Mouse (Mus musculus) frontal cortex, postnatal 36 days (tissue): Measurements from ENCODE around the gene Adk.
"Not testable (repeated sequence)": the region's sequence is repeated elsewhere in the genome, so short reads cannot be mapped to it uniquely, and the experiment has no call there.

Source experiments
- DNase-seq, 2 experiments: peaks; one replicate each; pipeline ENCODE4 v3.0.0; 2022; ENCODE audit warnings: low spot score in 2 of 2

Gene Adk

GRCm38 (mm10) chr14:21065490-21066162 lies 13.3 kb downstream of the Adk start:
- no peak for DNase-seq

- no peak for DNase-seq
Observed at GRCm38 (mm10) chr14:21069594-21069993, 17.2 kb downstream of the Adk start.

GRCm38 (mm10) chr14:21073981-21074380 lies 21.6 kb downstream of the Adk start:
- DNase-seq, result no peak

GRCm38 (mm10) chr14:21074398-21075320 lies 22.3 kb downstream of the Adk start:
- no peak for DNase-seq

- peak; percentile 86 to 88 for DNase-seq
Observed at GRCm38 (mm10) chr14:21075751-21076500, 23.6 kb downstream of the Adk start.

- DNase-seq, result no peak
Observed at GRCm38 (mm10) chr14:21076501-21077194, 24.3 kb downstream of the Adk start.

- no peak for DNase-seq
Observed at GRCm38 (mm10) chr14:21077939-21078338, 25.6 kb downstream of the Adk start.

GRCm38 (mm10) chr14:21078511-21078910 lies 26.1 kb downstream of the Adk start:
- DNase-seq, result no peak

- no peak for DNase-seq
Observed at GRCm38 (mm10) chr14:21082823-21083222, 30.4 kb downstream of the Adk start.

GRCm38 (mm10) chr14:21085666-21086065 lies 33.3 kb downstream of the Adk start:
- DNase-seq, result no peak

- no peak for DNase-seq
Observed at GRCm38 (mm10) chr14:21086106-21086505, 33.7 kb downstream of the Adk start.

GRCm38 (mm10) chr14:21086827-21087351 lies 34.5 kb downstream of the Adk start:
- no peak for DNase-seq

- DNase-seq, result no peak
Observed at GRCm38 (mm10) chr14:21087390-21088060, 35.2 kb downstream of the Adk start.

GRCm38 (mm10) chr14:21088731-21089130 lies 36.4 kb downstream of the Adk start:
- DNase-seq, result no peak

- DNase-seq, result no peak
Observed at GRCm38 (mm10) chr14:21090400-21090799, 38.0 kb downstream of the Adk start.

GRCm38 (mm10) chr14:21090930-21091486 lies 38.6 kb downstream of the Adk start:
- DNase-seq, result no peak

GRCm38 (mm10) chr14:21094161-21094560 lies 41.8 kb downstream of the Adk start:
- not testable (repeated sequence) for DNase-seq

- no peak for DNase-seq
Observed at GRCm38 (mm10) chr14:21096279-21096678, 43.9 kb downstream of the Adk start.

GRCm38 (mm10) chr14:21096689-21097088 lies 44.3 kb downstream of the Adk start:
- no peak for DNase-seq

GRCm38 (mm10) chr14:21099371-21099770 lies 47.0 kb downstream of the Adk start:
- DNase-seq, result peak; percentile 47 to 49
